Mouse (Mus musculus): ENCODE measurements at regions not wholly inside any gene's neighbourhood (a gene's known extent, or its start where the extent isn't known, plus 50 kb on each side); places are given as distances from the start of the nearest gene placed in this dataset.

GRCm38 (mm10) chr1:75997222-75997621 lies 451.2 kb downstream of the Slc4a3 start:
- DNase-seq, result no peak

GRCm38 (mm10) chr1:76001124-76001523 lies 455.1 kb downstream of the Slc4a3 start:
- no peak for DNase-seq

GRCm38 (mm10) chr1:76009601-76010000 lies 463.5 kb downstream of the Slc4a3 start:
- no peak for DNase-seq

GRCm38 (mm10) chr1:76010212-76010800 lies 464.2 kb downstream of the Slc4a3 start:
- DNase-seq, result peak; percentile 13

GRCm38 (mm10) chr1:76018588-76018987 lies 472.5 kb downstream of the Slc4a3 start:
- no peak for DNase-seq

GRCm38 (mm10) chr1:76019071-76019470 lies 473.0 kb downstream of the Slc4a3 start:
- no peak for DNase-seq

GRCm38 (mm10) chr1:76024650-76025049 lies 478.6 kb downstream of the Slc4a3 start:
- no peak for DNase-seq

- DNase-seq, result no peak
These were observed 479.3 kb downstream of the Slc4a3 start for GRCm38 (mm10) chr1:76025389-76025788.

- DNase-seq, result no peak
These were observed 483.0 kb downstream of the Slc4a3 start for GRCm38 (mm10) chr1:76029059-76029458.

- no peak for DNase-seq
These were observed 485.3 kb downstream of the Slc4a3 start for GRCm38 (mm10) chr1:76031171-76031922.

GRCm38 (mm10) chr1:76031923-76032285 lies 485.8 kb downstream of the Slc4a3 start:
- no peak for DNase-seq

- DNase-seq, result no peak
These were observed 486.6 kb downstream of the Slc4a3 start for GRCm38 (mm10) chr1:76032626-76033025.

- no peak for DNase-seq
These were observed 490.2 kb downstream of the Slc4a3 start for GRCm38 (mm10) chr1:76036316-76036715.

- peak; percentile 50 for DNase-seq
These were observed 493.1 kb downstream of the Slc4a3 start for GRCm38 (mm10) chr1:76039029-76039655.

GRCm38 (mm10) chr1:76039661-76040060 lies 493.6 kb downstream of the Slc4a3 start:
- DNase-seq, result no peak

GRCm38 (mm10) chr1:76050264-76050663 lies 504.2 kb downstream of the Slc4a3 start:
- DNase-seq, result no peak

- DNase-seq, result no peak
These were observed 507.5 kb downstream of the Slc4a3 start for GRCm38 (mm10) chr1:76053378-76054171.

- DNase-seq, result no peak
These were observed 519.7 kb downstream of the Slc4a3 start for GRCm38 (mm10) chr1:76065783-76066182.

- no peak for DNase-seq
These were observed 524.8 kb downstream of the Slc4a3 start for GRCm38 (mm10) chr1:76070831-76071321.

- no peak for DNase-seq
These were observed 529.1 kb downstream of the Slc4a3 start for GRCm38 (mm10) chr1:76075213-76075612.

GRCm38 (mm10) chr1:76075685-76076455 lies 529.8 kb downstream of the Slc4a3 start:
- DNase-seq, result no peak

- no peak for DNase-seq
These were observed 534.2 kb downstream of the Slc4a3 start for GRCm38 (mm10) chr1:76080241-76080640.
